Mouse (Mus musculus) G1E (cell line): ENCODE measurements around the gene Dazap2.

ENCODE experiments used
- CTCF ChIP-seq: IDR thresholded peaks from 2 replicates; pipeline ENCODE4 v1.5.1; 2012; ENCODE audit warnings: low read depth, low read length, inconsistent platforms, mixed read lengths
- GATA1 ChIP-seq: IDR thresholded peaks from 2 replicates; pipeline ENCODE4 v1.6.1; 2012; ENCODE audit warnings: borderline replicate concordance, low read length, inconsistent platforms, mixed read lengths
- GATA2 ChIP-seq: IDR thresholded peaks from 2 replicates; pipeline ENCODE4 v1.6.1; 2012; ENCODE audit warnings: low read depth, low read length, inconsistent platforms, borderline replicate concordance
- POLR2AphosphoS5 ChIP-seq: IDR thresholded peaks from 2 replicates; pipeline ENCODE4 v1.6.1; 2012; ENCODE audit warnings: low read depth, low read length, inconsistent platforms; ENCODE audit not compliant: insufficient replicate concordance
- TAL1 ChIP-seq: conservative IDR thresholded peaks from 2 replicates; pipeline ENCODE4 v1.6.1; 2012; ENCODE audit warnings: low read depth, low read length, inconsistent platforms, mixed read lengths

DNA sequence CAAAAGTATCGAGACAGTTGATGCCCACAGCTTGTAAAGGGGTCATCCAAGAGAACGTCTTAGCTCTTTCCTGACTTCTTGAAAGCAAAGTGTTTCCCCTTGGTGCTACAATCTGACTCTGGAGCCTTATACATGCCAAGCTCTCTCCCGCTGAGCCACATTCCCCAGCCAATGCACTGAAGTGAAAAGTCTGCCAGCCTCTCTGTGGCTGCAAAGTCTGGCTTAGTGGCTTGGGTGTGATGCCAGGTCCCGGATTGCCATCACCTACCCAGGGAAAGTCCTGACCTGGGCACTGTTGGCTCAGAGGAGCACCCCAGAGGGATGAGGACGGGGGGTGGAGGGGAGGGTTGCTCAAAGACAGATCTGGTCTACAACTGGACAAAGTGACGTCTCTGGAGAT, 38.3 kb upstream of the Dazap2 start:
- TF ChIP-seq CTCF = no peak
- no peak for TF ChIP-seq GATA1
- no peak for TF ChIP-seq POLR2AphosphoS5
- TF ChIP-seq TAL1 = no peak
- TF ChIP-seq GATA2 = no peak
